Mouse (Mus musculus) erythroblast, adult 5-6 weeks (primary cell): ENCODE data around the gene Tmem189. TPM values are rescaled to one million over a fixed set of nuclear protein-coding genes. Genes with fewer than 3 reads are reported as not detected.

ENCODE experiments used
- ATAC-seq: replicated peaks from 2 replicates; pipeline ENCODE4 v1.8.0; 2016; ENCODE audit warnings: moderate number of reproducible peaks, mild to moderate bottlenecking, moderate TSS enrichment, inconsistent platforms; ENCODE audit not compliant: poor library complexity, low FRiP score, severe bottlenecking
- total RNA-seq, 2 experiments: library from RNA; stranded (forward) in 1 of 2; stranded (reverse) in 1 of 2; fragments of 150-400 nt in 1 of 2; fragments of 200-764, 138-1000 nt in 1 of 2; gene quantifications; 2 replicates each; pipeline versions ENCODE4 v1.2.3 to v1.2.4; 2015 to 2017; ENCODE audit warnings: low replicate concordance in 2 of 2

Gene Tmem189
- total RNA-seq, 2 experiments from 2014 or later = 20.8 to 52.9 TPM

- no peak for ATAC-seq
Measured at GRCm38 (mm10) chr2:167602978-167603377, 86.6 kb downstream of the Tmem189 start.

DNA sequence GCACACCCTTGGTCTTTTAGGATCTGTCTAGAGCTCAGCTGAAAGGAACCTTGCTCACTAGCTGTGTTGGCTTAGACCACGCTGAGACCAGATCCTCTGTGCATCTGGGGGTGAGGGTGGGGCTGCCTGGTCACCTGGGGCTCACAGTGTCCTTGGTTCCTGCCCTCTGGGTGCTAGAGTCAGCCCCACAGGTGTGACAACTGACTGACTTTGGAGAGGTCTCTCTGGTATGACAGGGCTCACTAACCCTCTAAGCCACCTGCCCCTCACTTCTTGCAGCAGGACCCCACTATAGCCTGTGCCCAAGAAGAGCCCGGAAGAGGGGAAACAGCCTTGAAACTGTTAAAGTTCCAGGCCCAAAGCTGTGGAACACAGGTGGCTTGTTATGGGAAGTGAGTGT, 87.3 kb downstream of the Tmem189 start:
- no peak for ATAC-seq

GRCm38 (mm10) chr2:167600481-167600995, 89.1 kb downstream of the Tmem189 start:
- no peak for ATAC-seq

GRCm38 (mm10) chr2:167599917-167600316, 89.7 kb downstream of the Tmem189 start:
- no peak for ATAC-seq

GRCm38 (mm10) chr2:167599195-167599594, 90.4 kb downstream of the Tmem189 start:
- no peak for ATAC-seq

DNA sequence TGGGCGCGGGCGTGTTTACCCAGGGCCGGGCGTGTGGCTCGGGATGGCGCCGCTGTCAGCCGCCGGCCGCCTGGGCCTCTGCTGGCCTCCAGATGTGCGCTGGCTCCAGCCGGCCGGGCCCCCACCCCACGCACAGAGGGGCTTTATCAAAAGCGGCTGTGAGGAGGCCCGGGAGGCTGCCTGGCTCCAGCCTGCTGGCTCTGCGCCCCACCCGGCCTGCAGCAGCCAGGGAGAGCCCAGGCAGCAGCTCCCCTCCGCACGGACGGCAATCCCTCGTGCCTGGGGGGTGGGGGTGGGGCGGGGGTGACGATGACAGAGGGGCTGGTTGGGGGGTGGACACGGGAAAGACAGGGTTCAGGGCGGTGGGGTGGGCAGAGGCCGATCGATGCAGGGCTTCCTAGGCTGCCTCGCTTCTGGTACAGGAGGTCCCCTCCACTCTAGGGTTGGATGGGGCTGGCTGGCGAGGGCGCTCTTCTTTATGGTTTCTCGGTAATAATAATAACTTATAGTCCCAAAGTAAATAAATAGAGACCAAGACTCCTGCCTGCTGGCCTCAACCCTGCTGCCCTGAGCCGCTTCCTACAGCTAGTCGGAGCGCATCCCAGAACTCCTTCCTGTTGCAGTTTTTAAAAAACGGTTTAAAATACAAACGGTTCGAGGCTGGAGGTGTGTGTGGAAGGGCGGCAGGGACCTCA, 92.0 kb downstream of the Tmem189 start:
- ATAC-seq = no peak

GRCm38 (mm10) chr2:167596726-167597491, 92.7 kb downstream of the Tmem189 start:
- ATAC-seq = no peak

GRCm38 (mm10) chr2:167596262-167596661, 93.4 kb downstream of the Tmem189 start:
- no peak for ATAC-seq

DNA sequence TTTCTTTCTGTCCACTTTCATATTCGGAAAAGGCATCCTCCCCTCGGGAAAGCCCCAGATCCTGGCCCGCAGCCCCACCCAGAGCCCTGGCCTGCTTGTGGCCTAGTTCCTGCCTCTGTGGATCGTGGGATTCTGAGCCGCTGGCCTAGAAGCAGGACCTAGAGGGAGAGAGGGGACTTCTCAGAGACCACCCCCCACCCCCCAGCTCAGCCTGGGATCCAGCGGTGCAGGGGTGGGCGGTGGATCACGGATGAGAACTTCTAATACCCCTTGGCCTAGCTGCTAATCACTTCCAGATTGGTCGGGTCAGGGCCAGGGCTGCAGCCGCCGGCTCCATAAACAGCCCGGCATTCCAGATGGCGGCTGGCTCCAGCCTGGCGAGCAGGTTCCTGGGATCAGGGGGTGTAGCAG, 93.9 kb downstream of the Tmem189 start:
- no peak for ATAC-seq

GRCm38 (mm10) chr2:167594444-167594934, 95.1 kb downstream of the Tmem189 start:
- no peak for ATAC-seq

- ATAC-seq = no peak
Measured at GRCm38 (mm10) chr2:167593551-167594250, 95.9 kb downstream of the Tmem189 start.

Other genes starting within 250 kb of the Tmem189 start
- 39.6 and 41.6 TPM in 2 replicates for gene Rnf114, start 197.2 kb downstream of the Tmem189 start, total RNA-seq (2015; ENCODE audit: low replicate concordance)
- 32.3 and 41.5 TPM in 2 replicates for gene Rnf114, start 197.2 kb downstream of the Tmem189 start, total RNA-seq (2017; ENCODE audit: low replicate concordance)
- 6.1 and 9.4 TPM in 2 replicates for gene Spata2, start 196.9 kb downstream of the Tmem189 start, total RNA-seq (2015; ENCODE audit: low replicate concordance)
- gene Spata2, start 196.9 kb downstream of the Tmem189 start, total RNA-seq (2017; ENCODE audit: low replicate concordance) = 6.3 and 7.6 TPM in 2 replicates
- gene Snai1, start 151.6 kb downstream of the Tmem189 start, total RNA-seq (2015; ENCODE audit: low replicate concordance) = not detected in 2 replicates
- 0.70 TPM in 1 of 2 replicates, not detected in the other for gene Snai1, start 151.6 kb downstream of the Tmem189 start, total RNA-seq (2017; ENCODE audit: low replicate concordance)
- 134 and 176 TPM in 2 replicates for gene Ube2v1, start 57.7 kb downstream of the Tmem189 start, total RNA-seq (2015; ENCODE audit: low replicate concordance)
- gene Ube2v1, start 57.7 kb downstream of the Tmem189 start, total RNA-seq (2017; ENCODE audit: low replicate concordance) = 150 and 202 TPM in 2 replicates
- gene Gm20431, start 28.3 kb downstream of the Tmem189 start, total RNA-seq (2015; ENCODE audit: low replicate concordance) = not detected in 2 replicates
- not detected in 2 replicates for gene Gm20431, start 28.3 kb downstream of the Tmem189 start, total RNA-seq (2017; ENCODE audit: low replicate concordance)
- 8.8 and 9.0 TPM in 2 replicates for gene Cebpb, start 907 bp downstream of the Tmem189 start, total RNA-seq (2015; ENCODE audit: low replicate concordance)
- gene Cebpb, start 907 bp downstream of the Tmem189 start, total RNA-seq (2017; ENCODE audit: low replicate concordance) = 7.3 and 14.8 TPM in 2 replicates
- gene Ptpn1, start 242.2 kb upstream of the Tmem189 start, total RNA-seq (2015; ENCODE audit: low replicate concordance) = 11.7 and 11.9 TPM in 2 replicates
- 8.9 and 9.1 TPM in 2 replicates for gene Ptpn1, start 242.2 kb upstream of the Tmem189 start, total RNA-seq (2017; ENCODE audit: low replicate concordance)